In the genomic region with DNA sequence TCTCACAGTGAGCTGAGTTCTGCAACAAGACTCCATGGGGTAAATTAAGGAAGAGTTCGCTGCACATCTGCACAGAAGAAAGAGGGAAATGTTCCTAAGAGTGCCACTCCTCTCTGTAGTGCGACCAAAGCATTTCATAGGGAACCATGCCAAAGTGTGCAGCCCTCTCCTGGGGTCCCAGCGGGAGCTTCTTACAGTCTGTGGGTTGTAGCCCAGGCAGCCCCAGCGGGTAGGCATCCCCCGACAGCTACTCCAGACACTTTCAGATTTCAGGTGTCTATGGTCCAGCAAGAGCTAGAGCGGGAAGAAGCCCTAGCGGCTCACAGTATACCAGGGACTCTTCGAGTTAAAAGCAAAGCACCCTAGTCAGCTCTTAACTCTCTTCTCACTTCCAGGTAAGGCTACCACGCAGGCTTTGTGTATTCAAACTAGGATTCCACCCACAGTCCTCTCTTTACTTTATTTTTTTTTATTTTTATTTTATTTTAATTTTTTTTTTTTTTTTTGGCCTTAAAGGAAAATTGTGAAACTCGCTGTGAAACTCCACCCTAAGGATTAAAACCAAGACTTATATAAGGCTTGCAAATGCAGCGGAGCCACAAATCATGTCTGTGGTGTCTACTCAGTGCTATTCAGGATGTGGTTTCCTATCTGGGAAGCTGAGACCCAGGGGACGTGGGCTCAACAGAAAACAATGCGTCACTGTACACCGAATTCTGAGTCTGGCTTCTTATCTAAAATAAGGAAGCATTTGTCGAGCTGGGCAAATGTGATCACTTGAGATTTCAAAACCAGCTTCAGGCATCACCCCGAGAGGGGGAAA, we compare ENCODE assay signal across 8 mouse cellular contexts.
DNase-seq lines count a peak whose midpoint lies in the region; ATAC-seq and TF ChIP-seq lines count a peak whose summit lies in the region.

No protein-coding gene starts in this region.

- TF ChIP-seq EP300 in CH12.LX (IDR thresholded peaks at IDR 0.05; ENCODE audit: low read length): peak; percentile 60

- H3K9ac ChIP-seq in kidney, postnatal 0 days (ENCODE audit: low read depth, low read length): no peak overlapping the region
- no peak overlapping the region for H3K9ac ChIP-seq in CH12.LX (ENCODE audit: insufficient read depth, low read depth)

- H3K9me3 ChIP-seq in kidney, postnatal 0 days (replicated peaks; ENCODE audit: low read length): no peaks in the 10 kb centered on the region
- H3K9me3 ChIP-seq in CH12.LX (replicated peaks; ENCODE audit: low read length): no peaks in the 10 kb centered on the region

- no peaks in the 10 kb centered on the region for H3K79me2 ChIP-seq in CH12.LX (replicated peaks; ENCODE audit: control insufficient read depth, extremely low read depth, insufficient read depth, poor library complexity, severe bottlenecking)

- dilution Hi-C loops in CH12.LX (cut with MboI; ENCODE audit: extremely low pct_ligation_motif_present, extremely low pct_unique_long_range_greater_than_20kb, low sequenced_read_pairs): no loop called here

- peak; percentile 69 for DNase-seq in kidney, postnatal 0 days (ENCODE audit: low spot score)
- DNase-seq in kidney, postnatal 14 days: no peak
- peak; percentile 81 for DNase-seq in CH12.LX (ENCODE audit: extremely low read depth)
- DNase-seq in c-Kit-positive CD71-negative TER-119-negative erythroid progenitor cells, embryonic 14.5 days (ENCODE audit: low read depth): peak; percentile 60
- DNase-seq in kidney, postnatal 36 days: peak; percentile 33 to 50
- DNase-seq in gastrocnemius, adult 18-20 months (ENCODE audit: low spot score): no peak
- no peak for DNase-seq in urinary bladder, adult 2 months (ENCODE audit: low spot score)
- no peak for DNase-seq in spleen, postnatal 10 days (ENCODE audit: low spot score in 2 of 2)

- no peaks in the 10 kb centered on the region for H3K27me3 ChIP-seq in kidney, postnatal 0 days (ENCODE audit: insufficient read depth, low read length)
- H3K27me3 ChIP-seq in CH12.LX (replicated peaks): no peaks in the 10 kb centered on the region

- H3K4me3 ChIP-seq in kidney, postnatal 0 days (replicated peaks; ENCODE audit: low read depth, low read length): no peak overlapping the region
- no peak overlapping the region for H3K4me3 ChIP-seq in CH12.LX (replicated peaks in 1 of 3; ENCODE audit: low read depth in 2 of 3, low read length in 2 of 3, poor library complexity in 1 of 3)

- WGBS in kidney, postnatal 0 days: 68% methylated on average over 16 of the region's 16 CpGs

- TF ChIP-seq POLR2A in CH12.LX (IDR thresholded peaks at IDR 0.05; ENCODE audit: low read depth, low read length): no peak

- no peak for TF ChIP-seq CTCF in kidney, postnatal 0 days (IDR thresholded peaks at IDR 0.05; ENCODE audit: low read depth)
- TF ChIP-seq CTCF in CH12.LX (conservative IDR thresholded peaks at IDR 0.05 in 1 of 2, IDR thresholded peaks at IDR 0.05 in 1 of 2; ENCODE audit: low read depth in 2 of 2, low read length in 2 of 2): no peak

- peak overlapping the region; percentile 31; the same call in 1 of the 2 replicates for H3K27ac ChIP-seq in kidney, postnatal 0 days
- H3K27ac ChIP-seq in CH12.LX (ENCODE audit: insufficient read depth, low read depth): no peak overlapping the region

- no peak overlapping the region for H3K4me2 ChIP-seq in kidney, postnatal 0 days (ENCODE audit: low read length)
- H3K4me2 ChIP-seq in CH12.LX (ENCODE audit: insufficient read depth, low read depth, poor library complexity, severe bottlenecking): peak overlapping the region; percentile 93

- ATAC-seq in kidney, postnatal 0 days (replicated peaks; ENCODE audit: low FRiP score, low read depth): no peak

- H3K36me3 ChIP-seq in kidney, postnatal 0 days (ENCODE audit: insufficient read depth, low read length): no peaks in the 10 kb centered on the region
- no peaks in the 10 kb centered on the region for H3K36me3 ChIP-seq in CH12.LX (replicated peaks in 1 of 2; ENCODE audit: control insufficient read depth in 1 of 2, insufficient read depth in 1 of 2, low read length in 1 of 2)

- in situ Hi-C loops in CH12.LX (cut with MboI; ENCODE audit: low pct_ligation_motif_present, low pct_unique_long_range_greater_than_20kb, low sequenced_read_pairs): no loop called here

- TF ChIP-seq RAD21 in CH12.LX (IDR thresholded peaks at IDR 0.05; ENCODE audit: low read depth, low read length): no peak

- peaks cover 24% of the 10 kb centered on the region for H3K4me1 ChIP-seq in kidney, postnatal 0 days (replicated peaks; ENCODE audit: insufficient read depth, low read length)
- peaks cover 7 to 22% of the 10 kb centered on the region in 2 experiments for H3K4me1 ChIP-seq in CH12.LX (ENCODE audit: control insufficient read depth in 1 of 2, insufficient read depth in 2 of 2)

TF ChIP-seq in CH12.LX, 34 proteins besides CTCF, POLR2A, EP300 and RAD21:
- TF ChIP-seq IRF4 (IDR thresholded peaks at IDR 0.05; ENCODE audit: low read depth, low read length) (peak; percentile 52; the same call in 1 of the 2 replicates), SIN3A (IDR thresholded peaks at IDR 0.05; ENCODE audit: low read length) (no peak), USF1 (IDR thresholded peaks at IDR 0.05; ENCODE audit: low read depth, low read length) (no peak), BHLHE40 (IDR thresholded peaks at IDR 0.05; ENCODE audit: low read depth, low read length) (peak; percentile 47), TCF12 (IDR thresholded peaks at IDR 0.05; ENCODE audit: low read depth, low read length) (no peak), ETS1 (conservative IDR thresholded peaks at IDR 0.05; ENCODE audit: low read depth, low read length) (peak; percentile 58), MEF2A (IDR thresholded peaks at IDR 0.05; ENCODE audit: borderline replicate concordance, low read depth, low read length) (0 out of 2 replicates have a peak, but pooled peaks have one; percentile 46), MAFK (IDR thresholded peaks at IDR 0.05; ENCODE audit: insufficient replicate concordance, low read length) (0 out of 2 replicates have a peak, but pooled peaks have one; percentile 13), USF2 (conservative IDR thresholded peaks at IDR 0.05; ENCODE audit: low read depth, low read length) (no peak), ZNF384 (IDR thresholded peaks at IDR 0.05; ENCODE audit: low read depth, low read length) (peak; percentile 51; the same call in 1 of the 2 replicates)

Comparison
In these comparisons a context has a peak if more than half of its experiments do, and no peak if none do; other contexts are left out.
1. DNase-seq: peak in kidney, postnatal 0 days (single experiment), CH12.LX (single experiment), c-Kit-positive CD71-negative TER-119-negative erythroid progenitor cells, embryonic 14.5 days (single experiment) and kidney, postnatal 36 days (2 of 2); none in kidney, postnatal 14 days (single experiment), gastrocnemius, adult 18-20 months (single experiment), urinary bladder, adult 2 months (single experiment) and spleen, postnatal 10 days (0 of 2).